Mouse (Mus musculus) right cerebral cortex, postnatal 10 days (tissue): ENCODE data around the gene 1810009A15Rik.
A peak's percentile ranks its signal among the peaks of the same experiment; 100 is the strongest.
"Not testable (repeated sequence)": the region's sequence is repeated elsewhere in the genome, so short reads cannot be mapped to it uniquely, and the experiment has no call there.

Experiments
- DNase-seq, 2 experiments: peaks; one replicate each; pipeline ENCODE4 v3.0.0; 2021; ENCODE audit warnings: low spot score in 2 of 2

1810009A15Rik gene

DNA sequence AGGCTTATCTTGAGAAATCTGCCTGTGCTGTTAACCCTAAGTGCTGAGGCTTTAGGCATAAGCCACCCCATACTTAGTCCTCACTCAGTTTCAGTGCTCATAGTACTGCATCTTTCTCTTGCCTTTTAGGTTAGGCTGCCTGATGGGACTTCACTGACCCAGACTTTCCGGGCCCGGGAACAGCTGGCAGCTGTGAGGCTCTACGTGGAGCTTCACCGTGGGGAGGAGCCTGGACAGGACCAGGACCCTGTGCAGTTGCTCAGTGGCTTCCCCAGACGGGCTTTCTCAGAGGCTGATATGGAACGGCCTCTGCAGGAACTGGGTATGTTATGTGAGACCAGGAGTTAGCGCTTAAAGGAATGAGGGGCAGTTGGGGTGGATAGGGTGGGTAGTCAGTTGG, 13.6 kb upstream of the 1810009A15Rik start:
- DNase-seq = no peak

GRCm38 (mm10) chr19:8880311-8881033, 8.2 kb upstream of the 1810009A15Rik start, which contains the start of gene Uqcc3:
TSS of gene Uqcc3 (minus strand) at chr19:8880923.
- peak; percentile 92 to 94 for DNase-seq

GRCm38 (mm10) chr19:8881034-8881392, 7.6 kb upstream of the 1810009A15Rik start:
- no peak for DNase-seq

DNA sequence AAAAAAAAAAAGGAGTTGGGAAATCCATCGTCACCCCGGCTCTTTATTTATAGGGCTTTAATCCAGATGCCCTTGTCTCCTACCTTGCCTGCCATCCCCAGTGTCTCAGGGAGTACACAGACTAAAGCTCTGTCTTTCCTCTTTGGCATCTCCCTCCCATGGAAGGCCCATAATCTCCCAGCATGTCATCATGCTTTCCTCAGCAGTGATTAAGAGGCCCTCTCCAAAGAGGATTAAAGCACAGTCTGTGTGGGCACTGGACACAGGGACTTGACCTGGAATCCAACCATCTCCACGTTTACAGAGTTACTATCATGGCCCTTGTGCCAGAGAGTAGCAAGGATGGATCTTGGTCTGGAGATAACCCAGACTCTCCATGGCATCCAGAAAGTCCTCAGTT, 5.0 kb upstream of the 1810009A15Rik start, which contains the start of the genes Lbhd1 and Gm49403:
Gene Lbhd1 (plus strand): TSS at position 117 of the 400 bp plus-strand sequence.
Gene Gm49403 (plus strand): TSS at position 315 of the 400 bp plus-strand sequence.
- DNase-seq = no peak

GRCm38 (mm10) chr19:8886916-8887584, 1.6 kb upstream of the 1810009A15Rik start:
- no peak for DNase-seq

- DNase-seq = peak in 1 of 2 experiments; percentile 13
Observed at GRCm38 (mm10) chr19:8887585-8888463, 829 bp upstream of the 1810009A15Rik start.

DNA sequence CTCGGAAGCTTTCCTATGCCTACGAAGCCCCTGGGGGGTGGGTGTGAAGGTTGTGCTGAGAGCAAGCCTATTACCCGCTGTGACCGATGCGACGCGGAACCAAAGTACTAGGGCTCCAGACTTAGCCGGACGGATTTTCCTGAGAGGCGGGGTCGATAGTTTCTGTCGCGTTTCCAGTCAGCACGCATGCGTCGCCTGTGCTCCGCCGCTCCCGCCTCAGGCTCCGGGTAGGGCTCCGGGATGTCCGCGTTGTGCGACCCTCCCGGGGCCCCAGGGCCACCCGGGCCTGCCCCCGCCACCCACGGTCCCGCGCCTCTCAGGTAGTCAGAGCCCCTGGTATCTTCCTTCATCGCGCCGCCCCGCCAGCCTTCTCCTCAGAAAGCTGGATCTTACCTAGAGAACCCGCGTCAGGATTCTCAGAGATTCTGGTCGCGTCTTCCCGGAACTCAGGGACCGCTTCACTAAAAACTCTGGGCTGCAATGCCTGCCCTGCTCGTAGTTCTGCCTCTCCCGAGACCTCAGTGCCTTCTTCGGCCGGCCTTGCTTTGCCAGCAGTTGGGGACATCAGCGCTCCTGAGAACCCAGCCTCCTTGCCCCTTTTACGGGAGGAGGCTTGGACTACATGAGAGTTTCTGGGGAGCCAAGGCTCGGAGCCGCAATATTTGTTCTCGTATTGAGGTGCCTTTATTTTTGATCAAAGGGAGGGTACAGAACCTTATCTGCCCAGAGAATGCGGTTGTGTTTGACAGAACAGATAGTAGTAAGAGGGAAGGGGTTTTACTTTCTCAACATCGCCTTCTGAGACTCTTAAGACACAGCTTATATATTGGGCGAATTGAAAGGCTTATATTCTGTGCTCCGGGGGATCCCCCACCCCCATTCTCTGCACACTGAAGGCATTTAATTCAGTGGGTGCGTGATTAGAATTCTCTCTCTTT, 4.4 kb downstream of the 1810009A15Rik start, which contains the start of gene Ints5:
Gene Ints5 (plus strand): TSS at position 177 of the 938 bp plus-strand sequence.
- DNase-seq = peak; percentile 91

- DNase-seq = no peak
Observed at GRCm38 (mm10) chr19:8895397-8895960, 6.8 kb downstream of the 1810009A15Rik start.

DNA sequence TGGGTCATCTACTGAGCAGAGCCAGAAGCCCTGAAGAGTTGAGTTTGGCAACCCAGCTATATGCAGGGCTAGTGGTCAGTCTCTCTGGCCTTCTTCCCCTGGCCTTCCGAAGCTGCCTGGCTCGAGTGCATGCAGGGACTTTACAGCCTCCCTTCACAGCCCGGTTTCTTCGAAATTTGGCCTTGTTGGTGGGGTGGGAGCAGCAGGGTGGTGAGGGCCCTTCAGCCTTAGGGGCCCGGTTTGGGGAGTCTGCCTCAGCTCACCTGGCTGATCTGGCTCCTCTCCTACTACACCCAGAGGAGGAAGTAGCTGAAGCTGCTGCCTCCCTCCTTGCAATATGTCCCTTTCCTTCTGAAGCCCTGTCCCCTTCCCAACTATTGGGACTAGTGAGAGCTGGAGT, 7.6 kb downstream of the 1810009A15Rik start:
- DNase-seq = not testable (repeated sequence)

DNA sequence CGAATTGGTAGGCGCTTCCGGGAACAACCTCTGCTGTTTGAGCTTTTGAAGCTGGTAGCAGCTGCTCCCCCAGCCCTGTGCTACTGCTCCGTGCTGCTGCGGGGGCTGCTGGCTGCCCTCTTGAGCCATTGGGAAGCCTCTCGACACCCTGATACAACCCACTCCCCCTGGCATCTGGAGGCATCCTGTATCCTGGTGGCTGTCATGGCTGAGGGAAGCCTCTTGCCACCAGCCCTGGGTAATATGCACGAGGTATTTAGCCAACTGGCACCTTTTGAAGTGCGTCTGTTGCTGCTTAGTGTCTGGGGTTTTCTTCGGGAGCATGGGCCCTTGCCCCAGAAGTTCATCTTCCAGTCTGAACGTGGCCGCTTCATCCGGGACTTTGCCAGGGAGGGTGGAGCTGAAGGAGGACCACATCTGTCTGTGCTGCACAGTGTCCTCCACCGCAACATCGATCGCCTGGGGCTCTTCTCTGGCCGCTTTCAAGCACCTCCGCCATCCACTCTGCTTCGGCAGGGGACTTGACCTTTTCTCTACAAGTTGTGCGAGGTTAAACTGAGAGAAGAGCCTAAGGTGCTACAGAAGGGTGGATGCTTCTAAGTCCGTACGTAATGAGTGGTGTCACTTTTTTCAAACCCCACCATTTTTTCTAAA, 8.7 kb downstream of the 1810009A15Rik start:
- peak; percentile 56 to 60 for DNase-seq

DNA sequence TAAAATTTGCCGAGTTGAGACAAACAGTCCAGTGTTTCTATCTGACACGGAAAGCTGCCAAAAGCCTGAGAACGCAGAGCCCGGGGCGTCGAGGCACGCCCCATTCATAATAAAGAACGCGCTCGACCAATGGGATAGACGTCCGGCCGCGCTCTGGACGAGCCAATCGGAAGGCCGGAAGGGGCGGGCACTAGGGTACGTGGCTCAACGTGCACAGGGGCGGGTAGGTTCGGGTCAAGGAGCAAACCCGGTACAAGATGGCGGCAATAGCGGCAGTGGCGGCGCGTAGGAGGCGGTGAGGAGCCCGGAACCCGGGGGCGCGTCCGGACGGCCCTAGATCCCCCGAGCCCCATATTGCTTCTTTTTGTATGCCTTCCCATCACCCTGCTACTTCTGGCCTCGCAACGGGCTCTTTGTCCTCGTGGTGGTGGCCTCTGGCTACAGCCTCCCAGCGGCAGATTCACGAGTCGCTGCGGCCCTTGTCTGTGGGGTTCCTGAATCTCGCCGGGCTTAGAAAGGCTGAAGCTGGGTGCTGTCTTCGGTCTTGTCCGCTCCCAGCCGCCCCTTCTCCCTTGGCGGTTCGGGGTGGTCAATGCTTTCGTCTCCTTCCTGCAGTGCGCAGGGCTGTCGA, 9.3 kb downstream of the 1810009A15Rik start, which contains the start of gene Ganab:
Gene Ganab (plus strand): TSS at position 207 of the 631 bp plus-strand sequence.
- peak; percentile 98 for DNase-seq

- no peak for DNase-seq
Observed at GRCm38 (mm10) chr19:8898576-8898975, 9.9 kb downstream of the 1810009A15Rik start.

DNA sequence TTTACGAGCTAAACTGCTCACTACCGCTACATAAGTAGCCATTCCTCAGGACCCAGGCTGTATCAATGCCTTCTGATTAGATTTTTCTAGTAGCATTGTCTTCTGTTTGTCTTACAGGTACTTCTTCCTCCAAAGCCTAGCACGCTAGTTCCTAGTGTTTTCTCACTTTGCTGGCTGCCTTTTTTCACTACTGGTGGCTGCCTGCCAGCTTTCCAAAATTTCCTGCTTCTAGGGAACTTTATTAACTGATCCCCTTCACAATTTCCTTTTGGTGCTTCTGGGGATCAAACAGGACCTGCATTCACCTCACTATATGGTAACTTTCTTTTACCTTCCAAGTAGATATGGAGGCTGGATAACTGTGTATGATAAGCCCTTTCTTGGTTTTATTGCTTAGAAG, 10.4 kb downstream of the 1810009A15Rik start:
- no peak for DNase-seq

- DNase-seq = no peak
Observed at GRCm38 (mm10) chr19:8903412-8903811, 14.8 kb downstream of the 1810009A15Rik start.

GRCm38 (mm10) chr19:8908531-8908930, 19.9 kb downstream of the 1810009A15Rik start:
- DNase-seq = no peak

- no peak for DNase-seq
Observed at GRCm38 (mm10) chr19:8911810-8912209, 23.2 kb downstream of the 1810009A15Rik start.

DNA sequence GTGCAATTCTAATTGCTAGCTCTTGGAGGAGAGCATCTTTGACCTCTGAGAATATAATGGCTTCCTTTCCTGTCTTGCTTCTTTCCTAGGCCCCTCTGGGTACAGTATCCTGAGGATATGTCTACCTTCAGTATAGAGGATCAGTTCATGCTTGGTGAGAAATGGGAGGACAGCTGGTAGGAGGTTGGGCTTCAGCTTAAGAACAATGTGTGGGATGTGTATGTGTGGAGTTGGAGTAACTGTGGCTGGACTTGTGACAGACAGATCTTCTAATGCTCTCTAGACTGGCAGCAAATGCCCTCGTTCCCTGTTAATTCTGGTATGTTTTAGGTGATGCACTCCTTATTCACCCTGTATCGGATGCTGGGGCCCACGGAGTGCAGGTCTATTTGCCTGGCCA, 25.6 kb downstream of the 1810009A15Rik start:
- no peak for DNase-seq

GRCm38 (mm10) chr19:8919000-8919399, 30.3 kb downstream of the 1810009A15Rik start:
- DNase-seq = no peak

DNA sequence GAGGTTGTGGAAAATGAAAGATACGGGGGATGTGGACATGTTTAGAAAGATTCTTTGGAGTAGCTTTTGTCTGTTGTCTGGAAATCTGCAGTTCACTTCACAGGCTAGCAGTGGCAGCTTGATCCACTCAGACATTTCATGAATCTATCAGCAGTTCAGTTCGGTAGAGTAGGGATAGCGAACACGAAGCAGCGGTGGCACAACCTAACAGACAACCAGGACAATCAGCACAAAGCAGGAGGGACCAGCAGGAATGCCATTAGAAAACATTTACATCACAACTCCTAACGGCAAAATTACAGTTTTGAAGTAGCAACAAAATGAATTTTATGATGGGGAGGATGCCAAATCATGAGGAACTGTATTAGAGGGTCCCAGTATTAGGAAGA, 31.0 kb downstream of the 1810009A15Rik start:
- no peak for DNase-seq
